Mouse (Mus musculus) liver, embryonic 14.5 days (tissue): ENCODE data around the gene Gimap7. TPM values are rescaled to one million over a fixed set of nuclear protein-coding genes. Genes with fewer than 3 reads are reported as not detected.

Experiments
- ATAC-seq: fragments of 200-750 bp; cut with Nextera tagmentation; 2 replicates; pipeline ENCODE4 v1.8.0; 2017; ENCODE audit warnings: moderate number of reproducible peaks, mild to moderate bottlenecking, moderate library complexity; ENCODE audit not compliant: insufficient read depth
- DNase-seq, 3 experiments: peaks; one replicate each; pipeline ENCODE4 v3.0.0-alpha.2; 2012 to 2013; ENCODE audit warnings: low read depth in 3 of 3, low spot score in 3 of 3
- H3K27ac ChIP-seq: fragments of 300-500 bp; sonication (generic); 2 replicates; pipeline ENCODE4 v1.5.1; 2014; ENCODE audit warnings: moderate library complexity, mild to moderate bottlenecking, control low read depth, inconsistent platforms
- H3K27me3 ChIP-seq: fragments of 300-500 bp; sonication (generic); 2 replicates; pipeline ENCODE4 v1.6.1; 2014; ENCODE audit warnings: mild to moderate bottlenecking, low read length, moderate library complexity; ENCODE audit not compliant: control insufficient read depth, insufficient read depth
- H3K36me3 ChIP-seq: fragments of 300-500 bp; sonication (generic); replicated peaks from 2 replicates; pipeline ENCODE4 v1.6.1; 2014; ENCODE audit warnings: low read depth; ENCODE audit not compliant: control insufficient read depth, insufficient read depth
- H3K4me1 ChIP-seq, 2 experiments: fragments of 200-500 bp in 1 of 2; fragments of 300-500 bp in 1 of 2; sonication (generic) in 1 of 2; replicated peaks; 2 replicates each; pipeline ENCODE4 v1.6.1; 2012 to 2014; ENCODE audit warnings: antibody characterized with exemption in 1 of 2, inconsistent platforms in 1 of 2, low read length in 1 of 2; ENCODE audit not compliant: control insufficient read depth in 2 of 2, insufficient read depth in 2 of 2
- H3K4me2 ChIP-seq: fragments of 300-500 bp; sonication (generic); 2 replicates; pipeline ENCODE4 v1.6.1; 2014; ENCODE audit warnings: low read depth, mild to moderate bottlenecking, control low read depth, moderate library complexity
- H3K4me3 ChIP-seq, 2 experiments: fragments of 200-500 bp in 1 of 2; fragments of 300-500 bp in 1 of 2; sonication (generic) in 1 of 2; 2 replicates each; pipeline ENCODE4 v1.5.1; 2012 to 2014; ENCODE audit warnings: low read depth in 2 of 2, low read length in 2 of 2, mild to moderate bottlenecking in 2 of 2, control low read depth in 1 of 2, inconsistent platforms in 1 of 2, moderate library complexity in 1 of 2; ENCODE audit not compliant: insufficient read depth in 1 of 2
- H3K9ac ChIP-seq: fragments of 300-500 bp; sonication (generic); replicated peaks from 2 replicates; pipeline ENCODE4 v1.6.1; 2014; ENCODE audit warnings: mild to moderate bottlenecking, control low read depth, moderate library complexity
- H3K9me3 ChIP-seq: fragments of 300-500 bp; sonication (generic); 2 replicates; pipeline ENCODE4 v1.6.1; 2016; ENCODE audit warnings: low read length, mixed read lengths; ENCODE audit not compliant: control insufficient read depth
- CTCF ChIP-seq: IDR thresholded peaks from 2 replicates; pipeline ENCODE4 v1.5.1; 2016; ENCODE audit warnings: antibody characterized with exemption, low read depth, control low read depth
- EP300 ChIP-seq: IDR thresholded peaks from 2 replicates; pipeline ENCODE4 v1.6.1; 2016; ENCODE audit warnings: antibody characterized with exemption, low read depth
- WGBS: fragments of 180-500 bp; shearing (Covaris S2); extraction: QIAGEN DNeasy Blood & Tissue Kit; methylation state at CpG from one replicate; pipeline ENCODE4 v1.1.7; 2014; ENCODE audit not compliant: insufficient replicate concordance; 5-methylcytosine and 5-hydroxymethylcytosine counted together
- polyA plus RNA-seq, 2 experiments: library from polyadenylated mRNA; depleted of rRNA in 1 of 2; stranded (reverse) in 1 of 2; unstranded in 1 of 2; fragments of >200 nt; fragmentation: Nextera tagmentation in 1 of 2; extraction: Ambion mirVana in 1 of 2; gene quantifications; 2 replicates each; pipeline versions ENCODE4 v1.2.1 to v1.2.3; 2012 to 2014

The Gimap7 gene
- polyA plus RNA-seq, 2 experiments: 0.06 to 0.10 TPM

DNA sequence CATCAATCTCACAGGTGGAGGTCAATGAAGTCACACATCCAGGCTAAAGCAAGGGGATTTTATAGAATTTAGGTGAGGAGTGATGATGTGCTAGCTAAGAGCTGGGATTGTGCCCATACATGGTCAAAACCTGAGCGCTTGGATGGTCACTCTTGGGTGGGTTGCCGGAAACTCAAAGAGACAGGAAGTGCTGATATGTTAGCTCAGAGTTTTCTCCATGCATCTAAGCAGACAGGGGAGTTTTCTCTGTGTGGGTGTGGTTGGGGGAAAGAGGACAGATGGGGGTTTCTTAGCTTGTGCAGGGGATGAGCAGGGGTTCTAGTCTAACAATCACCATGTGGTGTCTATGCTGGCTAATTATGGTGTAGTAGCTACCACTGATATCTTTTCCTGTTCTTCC, 29.1 kb upstream of the Gimap7 start:
- 39% methylated on average over 2 of the region's 2 CpGs for WGBS
- Histone ChIP-seq H3K36me3 (no peaks in the 10 kb centered on the region), H3K9ac (no peak overlapping the region), H3K4me2 (no peak overlapping the region), H3K9me3 (no peaks in the 10 kb centered on the region), H3K27ac (no peak overlapping the region), H3K4me1 (peaks cover 0 to 5% of the 10 kb centered on the region in 2 experiments; a peak in 1 of 4 replicates), H3K27me3 (no peaks in the 10 kb centered on the region), H3K4me3 (no peak overlapping the region)
- no peak for ATAC-seq
- no peak for TF ChIP-seq CTCF
- no peak for TF ChIP-seq EP300
- no peak for DNase-seq

DNA sequence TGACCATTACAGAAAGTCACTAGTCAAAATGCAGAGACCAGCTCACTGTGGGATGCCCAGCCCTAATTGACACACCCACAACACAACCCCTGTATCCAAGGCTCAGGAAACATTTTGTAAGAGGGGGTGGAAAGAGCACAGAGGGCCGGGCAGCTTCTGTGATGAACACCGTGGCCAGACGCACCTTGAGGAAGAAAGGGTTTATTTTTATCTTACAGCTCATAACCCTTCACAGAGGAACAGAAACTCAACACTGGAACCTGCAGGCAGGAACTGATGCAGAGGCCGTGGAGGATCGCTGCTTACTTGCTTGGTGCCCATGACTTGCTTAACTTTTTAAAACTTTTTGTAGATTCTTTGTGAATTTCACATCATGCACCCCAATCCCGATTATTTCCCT, 25.5 kb upstream of the Gimap7 start:
- Histone ChIP-seq H3K27ac (no peak overlapping the region), H3K4me2 (no peak overlapping the region), H3K4me3 (no peak overlapping the region), H3K27me3 (no peaks in the 10 kb centered on the region), H3K9ac (no peak overlapping the region), H3K4me1 (no peaks in the 10 kb centered on the region), H3K9me3 (no peaks in the 10 kb centered on the region), H3K36me3 (no peaks in the 10 kb centered on the region)
- 58% methylated on average over 6 of the region's 6 CpGs for WGBS
- DNase-seq (no peak), ATAC-seq (no peak)
- no peak for TF ChIP-seq EP300
- no peak for TF ChIP-seq CTCF

DNA sequence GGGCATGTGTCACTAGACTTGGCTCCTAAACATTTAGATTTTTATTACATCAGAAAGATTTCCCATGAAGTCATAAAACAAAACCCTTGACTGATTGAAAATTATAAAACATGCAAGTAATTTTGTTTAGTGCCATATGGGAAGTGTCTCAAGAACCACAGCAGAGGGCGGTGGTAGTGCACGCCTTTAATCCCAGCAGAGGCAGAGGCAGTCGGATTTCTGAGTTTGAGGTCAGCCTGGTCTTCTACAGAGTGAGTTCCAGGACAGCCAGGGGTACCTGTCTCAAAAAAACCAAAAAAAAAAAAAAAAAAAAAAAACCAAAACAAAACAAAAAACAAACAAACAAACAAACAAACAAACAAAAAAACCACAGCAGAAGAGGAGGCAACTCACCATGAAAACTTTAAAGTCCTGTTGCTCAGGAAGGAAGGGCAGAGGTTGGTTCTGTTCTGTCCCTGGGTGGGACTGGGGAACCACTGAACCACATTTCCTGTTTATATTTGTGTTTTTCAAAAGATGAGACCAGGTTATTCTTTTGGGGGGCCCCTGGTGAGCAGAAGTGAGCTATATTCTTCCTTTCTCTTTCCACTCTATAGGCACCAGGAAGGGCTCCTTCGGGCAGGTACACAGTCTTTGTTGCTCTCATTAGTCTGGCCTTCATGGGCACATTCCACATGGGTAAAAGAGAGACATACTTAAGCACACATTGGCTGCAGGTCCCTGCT, 21.4 kb upstream of the Gimap7 start:
- H3K36me3 ChIP-seq: no peaks in the 10 kb centered on the region
- no peaks in the 10 kb centered on the region for H3K9me3 ChIP-seq
- H3K27me3 ChIP-seq: no peaks in the 10 kb centered on the region
- H3K9ac ChIP-seq: no peak overlapping the region
- no peak overlapping the region for H3K4me2 ChIP-seq
- 64% methylated on average over 4 of the region's 4 CpGs for WGBS
- TF ChIP-seq EP300 (no peak), CTCF (no peak)
- DNase-seq (no peak), ATAC-seq (no peak)
- H3K27ac ChIP-seq: no peak overlapping the region
- no peaks in the 10 kb centered on the region; a peak in 1 of 4 replicates for H3K4me1 ChIP-seq
- no peak overlapping the region for H3K4me3 ChIP-seq

DNA sequence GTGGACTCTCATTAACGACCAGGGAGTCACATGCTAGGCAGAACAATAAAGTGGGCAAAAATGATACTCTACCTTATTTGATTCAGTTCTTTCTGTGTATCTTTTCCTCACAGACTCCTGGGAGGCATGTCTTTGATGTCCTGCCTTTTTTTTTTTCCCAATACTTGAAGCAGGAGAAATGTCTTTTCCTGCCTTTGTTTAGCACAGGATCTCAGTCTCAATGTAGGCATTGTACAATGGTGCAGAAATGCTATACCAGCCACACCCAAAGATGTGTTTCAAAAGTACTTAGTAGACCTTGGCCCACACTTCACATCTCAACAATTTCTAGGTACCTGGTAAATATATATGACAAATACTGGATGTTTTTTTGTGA, 20.9 kb upstream of the Gimap7 start:
- Histone ChIP-seq H3K27me3 (no peaks in the 10 kb centered on the region), H3K4me2 (no peak overlapping the region), H3K4me1 (no peaks in the 10 kb centered on the region; a peak in 1 of 4 replicates), H3K4me3 (no peak overlapping the region), H3K9ac (no peak overlapping the region), H3K27ac (no peak overlapping the region), H3K36me3 (no peaks in the 10 kb centered on the region), H3K9me3 (no peaks in the 10 kb centered on the region)
- WGBS: 32% methylated on average over 1 of the region's 1 CpGs
- TF ChIP-seq CTCF: no peak
- TF ChIP-seq EP300: no peak
- no peak for DNase-seq
- ATAC-seq: no peak

DNA sequence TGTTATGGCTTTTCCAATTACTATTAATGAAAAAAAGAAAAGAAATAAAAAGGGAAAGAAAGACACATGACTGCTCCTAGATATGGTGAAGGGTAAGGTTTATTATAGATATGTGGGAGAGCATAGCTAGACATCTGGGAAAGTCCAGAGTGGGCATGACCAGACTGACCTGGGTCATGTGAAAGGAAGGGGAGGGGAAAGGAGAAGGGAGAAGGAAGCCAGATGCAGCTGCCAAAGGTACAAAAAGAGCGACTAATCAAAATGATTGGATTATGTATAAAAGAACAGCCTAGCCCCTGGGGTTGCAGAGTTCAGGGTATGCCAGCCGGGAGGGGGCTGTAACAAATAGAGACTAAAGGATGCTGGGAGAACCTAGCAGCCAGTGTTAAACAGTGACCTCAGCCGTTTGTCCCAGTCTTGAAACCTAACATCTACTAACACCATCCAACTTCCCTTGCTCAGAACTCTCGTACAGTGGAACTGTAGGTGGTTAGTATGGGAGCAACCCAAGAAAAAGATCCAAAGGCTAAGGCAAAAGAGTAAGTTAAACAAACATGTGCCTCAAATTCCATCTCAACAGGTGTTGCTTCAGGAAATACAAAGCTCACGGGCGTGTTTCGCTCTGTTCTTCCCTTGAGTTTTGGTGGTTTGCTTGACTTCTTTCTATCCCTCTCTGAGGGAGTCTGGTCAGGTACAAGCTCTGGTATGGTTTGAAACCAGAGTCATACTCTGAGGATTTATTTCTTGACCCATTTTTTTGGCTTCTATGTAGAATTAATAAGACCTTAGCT, 20.2 kb upstream of the Gimap7 start:
- Histone ChIP-seq H3K4me1 (no peaks in the 10 kb centered on the region; a peak in 1 of 4 replicates), H3K27ac (no peak overlapping the region), H3K4me3 (no peak overlapping the region), H3K9me3 (no peaks in the 10 kb centered on the region), H3K27me3 (no peaks in the 10 kb centered on the region), H3K9ac (no peak overlapping the region), H3K36me3 (no peaks in the 10 kb centered on the region), H3K4me2 (no peak overlapping the region)
- no peak for TF ChIP-seq CTCF
- ATAC-seq (no peak), DNase-seq (no peak)
- WGBS: 49% methylated on average over 7 of the region's 7 CpGs
